Mouse (Mus musculus): ENCODE data around the gene Cldn14.

- TF ChIP-seq POLR2A (IDR thresholded peaks at IDR 0.05; ENCODE audit: low read depth, low read length) = no peak
- TF ChIP-seq CTCF (IDR thresholded peaks at IDR 0.05; ENCODE audit: extremely low read depth, insufficient read length, insufficient replicate concordance, low read depth, low read length) = peak; percentile 36; the same call in 1 of the 2 replicates
These were observed 105.6 kb downstream of the Cldn14 start for GRCm38 (mm10) chr16:93903027-93903426.

Measured in small intestine, adult 2 months (tissue).